Mouse (Mus musculus) intestine, embryonic 16.5 days (tissue): ENCODE measurements at regions not wholly inside any gene's neighbourhood (a gene's known extent, or its start where the extent isn't known, plus 50 kb on each side); places are given as distances from the start of the nearest gene placed in this dataset.

ENCODE experiments used
- ATAC-seq: fragments of 200-750 bp; cut with Nextera tagmentation; 2 replicates; pipeline ENCODE4 v1.8.0; 2017; ENCODE audit warnings: moderate TSS enrichment, moderate library complexity
- H3K27ac ChIP-seq: fragments of 300-500 bp; sonication (generic); 2 replicates; pipeline ENCODE4 v1.5.1; 2014; ENCODE audit warnings: mild to moderate bottlenecking, low read length
- H3K27me3 ChIP-seq: fragments of 300-500 bp; sonication (generic); replicated peaks from 2 replicates; pipeline ENCODE4 v1.6.1; 2014; ENCODE audit warnings: low read length, control low read depth, mixed read lengths; ENCODE audit not compliant: control insufficient read depth, insufficient read depth
- H3K36me3 ChIP-seq: fragments of 300-500 bp; sonication (generic); 2 replicates; pipeline ENCODE4 v1.6.1; 2014; ENCODE audit warnings: low read length, control low read depth; ENCODE audit not compliant: control insufficient read depth, insufficient read depth
- H3K4me1 ChIP-seq: fragments of 300-500 bp; sonication (generic); 2 replicates; pipeline ENCODE4 v1.6.1; 2014; ENCODE audit warnings: low read length, control low read depth, mixed read lengths; ENCODE audit not compliant: control insufficient read depth, insufficient read depth
- H3K4me2 ChIP-seq: fragments of 300-500 bp; sonication (generic); 2 replicates; pipeline ENCODE4 v1.6.1; 2014; ENCODE audit warnings: low read depth, low read length, control low read depth
- H3K4me3 ChIP-seq: fragments of 300-500 bp; sonication (generic); 2 replicates; pipeline ENCODE4 v1.5.1; 2014; ENCODE audit warnings: mild to moderate bottlenecking, low read length
- H3K9ac ChIP-seq: fragments of 300-500 bp; sonication (generic); 2 replicates; pipeline ENCODE4 v1.6.1; 2014; ENCODE audit warnings: low read depth, low read length
- H3K9me3 ChIP-seq: fragments of 300-500 bp; sonication (generic); 2 replicates; pipeline ENCODE4 v1.6.1; 2016; ENCODE audit warnings: low read length, control low read depth; ENCODE audit not compliant: control insufficient read depth
- WGBS: fragments of 180-500 bp; shearing (Covaris S2); extraction: QIAGEN DNeasy Blood & Tissue Kit; methylation state at CpG from one replicate; pipeline ENCODE4 v1.1.7; 2014; 5-methylcytosine and 5-hydroxymethylcytosine counted together

GRCm38 (mm10) chr13:82354355-82354754, 571.5 kb downstream of the Cetn3 start:
- Histone ChIP-seq H3K9me3 (no peaks in the 10 kb centered on the region), H3K4me2 (no peak overlapping the region), H3K36me3 (no peaks in the 10 kb centered on the region), H3K27ac (no peak overlapping the region), H3K27me3 (no peaks in the 10 kb centered on the region), H3K9ac (no peak overlapping the region), H3K4me3 (no peak overlapping the region), H3K4me1 (no peaks in the 10 kb centered on the region)
- WGBS: 93% methylated on average over 2 of the region's 2 CpGs
- no peak for ATAC-seq

GRCm38 (mm10) chr13:82355296-82355695, 572.4 kb downstream of the Cetn3 start:
- Histone ChIP-seq H3K27ac (no peak overlapping the region), H3K4me3 (no peak overlapping the region)
- no peak for ATAC-seq

GRCm38 (mm10) chr13:82359442-82359841, 576.6 kb downstream of the Cetn3 start:
- Histone ChIP-seq H3K36me3 (no peaks in the 10 kb centered on the region), H3K27ac (no peak overlapping the region), H3K27me3 (no peaks in the 10 kb centered on the region), H3K4me1 (no peaks in the 10 kb centered on the region), H3K4me2 (no peak overlapping the region), H3K9ac (no peak overlapping the region), H3K4me3 (no peak overlapping the region), H3K9me3 (no peaks in the 10 kb centered on the region)
- WGBS: 85% methylated on average over 1 of the region's 1 CpGs
- ATAC-seq: no peak

More at GRCm38 (mm10) chr13:82355296-82355695, 572.4 kb downstream of the Cetn3 start:
- no peaks in the 10 kb centered on the region for H3K36me3 ChIP-seq
- no peak overlapping the region for H3K4me2 ChIP-seq
- no peaks in the 10 kb centered on the region for H3K4me1 ChIP-seq
- H3K9ac ChIP-seq: no peak overlapping the region
- no peaks in the 10 kb centered on the region for H3K9me3 ChIP-seq
- no peaks in the 10 kb centered on the region for H3K27me3 ChIP-seq

- WGBS: 29% methylated on average over 1 of the region's 1 CpGs
- Histone ChIP-seq H3K27me3 (no peaks in the 10 kb centered on the region), H3K9ac (no peak overlapping the region), H3K27ac (no peak overlapping the region), H3K4me3 (no peak overlapping the region), H3K4me1 (no peaks in the 10 kb centered on the region), H3K36me3 (no peaks in the 10 kb centered on the region), H3K4me2 (no peak overlapping the region), H3K9me3 (no peaks in the 10 kb centered on the region)
- ATAC-seq: no peak
Measured at GRCm38 (mm10) chr13:82360711-82361110, 577.8 kb downstream of the Cetn3 start.

GRCm38 (mm10) chr13:82361379-82361778, 578.5 kb downstream of the Cetn3 start:
- ATAC-seq: no peak
- Histone ChIP-seq H3K9me3 (no peaks in the 10 kb centered on the region), H3K27ac (no peak overlapping the region), H3K9ac (no peak overlapping the region), H3K4me2 (no peak overlapping the region), H3K4me3 (no peak overlapping the region), H3K36me3 (no peaks in the 10 kb centered on the region), H3K27me3 (no peaks in the 10 kb centered on the region), H3K4me1 (no peaks in the 10 kb centered on the region)
- WGBS: 73% methylated on average over 4 of the region's 4 CpGs

- no peaks in the 10 kb centered on the region for H3K9me3 ChIP-seq
- ATAC-seq: no peak
- no peak overlapping the region for H3K4me2 ChIP-seq
- H3K9ac ChIP-seq: no peak overlapping the region
- no peak overlapping the region for H3K4me3 ChIP-seq
- no peaks in the 10 kb centered on the region for H3K27me3 ChIP-seq
- H3K4me1 ChIP-seq: no peaks in the 10 kb centered on the region
- H3K36me3 ChIP-seq: no peaks in the 10 kb centered on the region
- no peak overlapping the region for H3K27ac ChIP-seq
Measured at GRCm38 (mm10) chr13:82366768-82367167, 583.9 kb downstream of the Cetn3 start.

GRCm38 (mm10) chr13:82371579-82371978, 588.7 kb downstream of the Cetn3 start:
- 76% methylated on average over 2 of the region's 2 CpGs for WGBS
- Histone ChIP-seq H3K27me3 (no peaks in the 10 kb centered on the region), H3K4me3 (no peak overlapping the region), H3K36me3 (no peaks in the 10 kb centered on the region), H3K4me2 (no peak overlapping the region), H3K9me3 (no peaks in the 10 kb centered on the region), H3K27ac (no peak overlapping the region), H3K9ac (no peak overlapping the region), H3K4me1 (no peaks in the 10 kb centered on the region)
- ATAC-seq: no peak

- H3K36me3 ChIP-seq: no peaks in the 10 kb centered on the region
- ATAC-seq: no peak
- no peaks in the 10 kb centered on the region for H3K9me3 ChIP-seq
- H3K4me3 ChIP-seq: no peak overlapping the region
- H3K9ac ChIP-seq: no peak overlapping the region
- H3K27me3 ChIP-seq: no peaks in the 10 kb centered on the region
- H3K4me1 ChIP-seq: no peaks in the 10 kb centered on the region
- 76% methylated on average over 4 of the region's 4 CpGs for WGBS
- H3K4me2 ChIP-seq: no peak overlapping the region
- no peak overlapping the region for H3K27ac ChIP-seq
Measured at GRCm38 (mm10) chr13:82372612-82373011, 589.7 kb downstream of the Cetn3 start.

- no peaks in the 10 kb centered on the region for H3K4me1 ChIP-seq
Measured at GRCm38 (mm10) chr13:82392908-82393307, 610.0 kb downstream of the Cetn3 start.

GRCm38 (mm10) chr13:82393496-82393895, 610.6 kb downstream of the Cetn3 start:
- Histone ChIP-seq H3K4me2 (no peak overlapping the region), H3K4me1 (no peaks in the 10 kb centered on the region), H3K9ac (no peak overlapping the region), H3K27ac (no peak overlapping the region), H3K9me3 (no peaks in the 10 kb centered on the region), H3K27me3 (no peaks in the 10 kb centered on the region), H3K4me3 (no peak overlapping the region), H3K36me3 (no peaks in the 10 kb centered on the region)
- ATAC-seq: no peak
- WGBS: 78% methylated on average over 6 of the region's 6 CpGs

More at GRCm38 (mm10) chr13:82392908-82393307, 610.0 kb downstream of the Cetn3 start:
- no peak overlapping the region for H3K4me3 ChIP-seq
- H3K4me2 ChIP-seq: no peak overlapping the region
- no peak overlapping the region for H3K9ac ChIP-seq
- no peaks in the 10 kb centered on the region for H3K36me3 ChIP-seq
- H3K27me3 ChIP-seq: no peaks in the 10 kb centered on the region
- ATAC-seq: no peak
- H3K27ac ChIP-seq: no peak overlapping the region
- no peaks in the 10 kb centered on the region for H3K9me3 ChIP-seq
